Mouse (Mus musculus) gastrocnemius, postnatal 14 days (tissue): ENCODE measurements at regions not wholly inside any gene's neighbourhood (a gene's known extent, or its start where the extent isn't known, plus 50 kb on each side); places are given as distances from the start of the nearest gene placed in this dataset.

Experiments
- DNase-seq: peaks from one replicate; pipeline ENCODE4 v3.0.0; 2021; ENCODE audit warnings: mixed read lengths
- intact Hi-C: fragments of 180-260 bp; cut with DNase I; formaldehyde crosslinking; loops from one replicate; pipeline ENCODE4 v1.15.1; 2025; ENCODE audit warnings: low total_unique reads

DNA sequence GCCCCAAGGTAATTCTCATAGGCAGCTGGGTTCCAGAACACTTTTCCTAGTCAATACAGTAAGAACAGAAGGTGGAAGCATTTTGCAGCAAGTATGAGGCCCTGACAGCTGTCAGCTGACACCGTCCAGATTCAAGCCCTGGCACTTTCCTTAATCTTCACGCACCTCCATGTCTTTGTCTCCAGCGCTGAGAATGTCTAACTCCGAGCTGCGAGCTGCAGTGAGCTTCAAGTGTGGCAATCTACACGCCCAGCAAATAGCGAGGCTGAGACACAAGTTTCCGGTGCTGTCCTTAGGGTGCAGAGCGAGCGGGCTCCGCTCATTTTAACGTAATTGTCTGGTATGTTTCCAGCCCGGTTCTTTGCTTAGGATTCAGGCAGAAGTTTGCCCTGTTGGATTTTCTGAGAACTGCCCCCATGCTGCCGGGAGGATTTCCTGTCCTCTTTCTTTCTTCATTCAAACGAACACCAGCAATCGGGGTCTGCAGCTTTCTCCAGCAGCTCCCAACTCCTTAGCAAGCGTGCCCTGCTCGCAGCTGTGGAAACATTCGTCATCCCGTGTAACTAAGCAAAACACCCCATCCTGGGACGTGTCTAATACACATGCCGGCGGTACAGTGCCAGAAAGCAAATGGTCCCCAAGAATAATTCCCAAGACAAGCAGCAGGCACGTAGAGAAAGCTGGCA, 54.5 kb downstream of the Irx3 start:
- DNase-seq, result peak; percentile 12
- intact Hi-C loops, result no loop called here

DNA sequence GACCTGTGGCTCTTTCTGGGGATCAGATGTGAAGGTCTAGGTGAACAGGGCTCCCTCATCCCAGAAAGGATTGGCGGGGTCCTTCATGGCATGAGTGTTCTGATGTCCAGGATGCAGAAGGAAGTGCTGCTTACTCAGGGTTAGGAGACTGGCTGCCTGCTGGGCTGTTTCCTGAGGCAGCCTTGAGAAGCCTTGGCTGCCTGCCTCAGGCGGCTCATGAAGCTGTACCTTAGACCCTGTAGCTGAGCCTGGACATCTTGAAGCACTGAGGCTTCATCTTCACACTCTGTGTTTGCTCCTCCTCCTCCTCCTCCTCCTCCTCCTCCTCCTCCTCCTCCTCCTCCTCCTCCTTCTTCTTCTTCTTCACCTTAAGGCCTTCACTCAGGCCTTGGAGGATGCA, 77.2 kb downstream of the Irx3 start:
- intact Hi-C loops, result no loop called here
- DNase-seq, result no peak
